Mouse (Mus musculus): ENCODE data around the gene Selenom.

Selenom gene

GRCm38 (mm10) chr11:3510321-3510720, 4.2 kb upstream of the Selenom start:
- in situ Hi-C loops (cut with MboI, MseI): loop anchor here (5.0 kb wide), 1 partner anchor 38 kb away; no protein-coding TSS in a partner anchor

DNA sequence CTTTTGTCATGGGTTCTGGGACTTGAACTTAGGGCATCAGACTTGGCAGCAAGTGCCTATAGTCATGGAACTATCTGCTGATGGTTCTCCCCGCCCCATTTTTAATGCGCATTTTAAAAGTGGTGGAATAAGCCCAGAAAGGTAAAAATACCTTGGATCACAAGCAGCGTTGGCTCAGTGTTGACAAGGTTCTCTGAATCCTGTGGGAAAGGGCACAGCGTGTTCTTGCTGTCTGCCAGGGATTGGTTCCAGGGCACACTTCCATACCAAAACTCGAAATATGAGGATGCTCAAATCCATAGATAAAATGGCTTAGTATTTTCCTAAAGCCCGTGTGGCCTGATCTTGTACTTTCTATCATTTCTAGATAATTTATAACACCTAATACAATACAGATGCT, 1.2 kb upstream of the Selenom start:
- in situ Hi-C loops (cut with MboI, MseI): loop anchor here (5.0 kb wide), 1 partner anchor 41 kb away; no protein-coding TSS in a partner anchor

GRCm38 (mm10) chr11:3515216-3515615, 732 bp downstream of the Selenom start:
- in situ Hi-C loops (cut with MboI, MseI): no loop called here

DNA sequence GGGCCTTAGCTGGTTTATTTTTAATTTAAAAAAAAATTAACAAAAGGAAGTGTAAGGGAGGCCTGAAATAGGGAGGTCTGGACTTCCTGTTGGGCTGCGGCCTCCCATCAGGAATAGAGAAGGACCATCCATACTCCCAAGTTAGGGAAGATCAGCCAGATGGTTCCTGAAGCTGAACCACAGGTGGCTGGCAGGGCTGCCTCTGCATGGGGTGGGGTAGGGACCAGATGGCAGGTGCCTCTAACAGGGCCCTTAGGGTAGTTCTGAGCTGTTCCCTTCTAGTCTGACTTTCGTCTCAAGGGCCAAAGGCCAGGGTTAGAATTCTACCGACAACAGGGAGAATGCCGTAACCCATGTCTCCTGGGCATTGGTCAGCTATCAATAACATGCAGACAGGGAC, 1.2 kb downstream of the Selenom start:
- in situ Hi-C loops (cut with MboI, MseI): no loop called here

DNA sequence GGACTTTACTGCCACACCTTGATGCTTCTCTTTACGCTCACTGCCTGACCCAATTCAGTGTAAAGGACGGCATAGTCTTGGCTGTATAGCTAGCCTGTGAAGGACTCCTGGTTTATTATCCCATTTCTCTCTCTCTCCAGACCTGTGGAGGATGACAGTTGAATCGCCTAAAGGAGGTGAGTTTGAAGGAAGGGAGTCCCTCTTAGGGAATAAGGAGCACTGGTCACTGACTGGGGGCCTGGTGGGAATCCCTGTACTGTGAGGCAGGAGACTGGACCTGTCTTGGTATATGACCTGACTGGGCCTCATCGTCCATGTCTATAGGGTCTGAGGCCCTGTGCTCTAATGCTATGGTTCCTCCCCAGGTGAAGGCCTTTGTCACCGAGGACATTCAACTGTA, 1.6 kb downstream of the Selenom start:
- in situ Hi-C loops (cut with MboI, MseI): no loop called here

DNA sequence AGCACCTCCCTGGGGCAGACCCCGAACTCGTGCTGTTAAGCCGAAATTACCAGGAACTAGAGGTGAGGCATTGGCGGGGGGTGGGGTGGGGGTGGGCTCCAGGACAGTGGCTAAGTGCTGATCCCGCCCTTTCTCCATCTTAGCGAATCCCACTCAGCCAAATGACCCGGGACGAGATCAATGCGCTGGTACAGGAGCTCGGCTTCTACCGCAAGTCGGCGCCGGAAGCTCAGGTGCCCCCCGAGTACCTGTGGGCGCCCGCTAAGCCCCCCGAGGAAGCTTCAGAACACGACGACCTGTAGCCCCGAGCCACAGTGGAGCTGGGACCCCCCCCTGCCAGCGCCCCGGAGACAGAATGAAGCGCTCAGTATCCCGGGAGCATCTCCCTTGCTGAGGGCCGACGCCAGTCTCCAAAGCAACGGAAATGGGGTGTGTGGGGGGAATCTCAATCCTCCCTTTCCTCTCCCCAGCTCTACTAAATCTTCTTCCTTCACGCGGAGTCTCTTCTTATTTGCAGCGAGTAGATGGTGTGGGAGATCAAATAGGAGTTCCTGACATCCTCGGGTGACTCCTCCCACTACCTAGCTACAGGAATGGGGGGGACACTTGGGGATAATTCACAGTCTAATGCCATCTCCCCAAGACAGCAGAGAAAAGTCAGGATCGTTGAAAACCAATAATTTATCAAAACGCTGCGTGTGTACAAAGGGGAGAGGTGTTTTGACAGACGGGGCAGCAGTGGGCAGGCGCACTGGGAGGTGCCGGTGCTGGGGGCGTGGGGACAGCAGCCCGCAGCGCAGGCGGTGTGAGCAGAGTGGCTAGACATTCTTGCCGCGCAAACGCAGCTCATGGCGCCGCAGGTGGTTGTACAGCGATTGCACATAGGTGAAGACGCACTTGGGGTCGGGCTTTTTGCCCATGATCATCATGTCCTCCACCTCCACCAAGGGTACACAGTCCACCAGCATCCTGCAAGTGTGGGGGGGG, 2.7 kb downstream of the Selenom start:
- in situ Hi-C loops (cut with MboI, MseI): no loop called here

DNA sequence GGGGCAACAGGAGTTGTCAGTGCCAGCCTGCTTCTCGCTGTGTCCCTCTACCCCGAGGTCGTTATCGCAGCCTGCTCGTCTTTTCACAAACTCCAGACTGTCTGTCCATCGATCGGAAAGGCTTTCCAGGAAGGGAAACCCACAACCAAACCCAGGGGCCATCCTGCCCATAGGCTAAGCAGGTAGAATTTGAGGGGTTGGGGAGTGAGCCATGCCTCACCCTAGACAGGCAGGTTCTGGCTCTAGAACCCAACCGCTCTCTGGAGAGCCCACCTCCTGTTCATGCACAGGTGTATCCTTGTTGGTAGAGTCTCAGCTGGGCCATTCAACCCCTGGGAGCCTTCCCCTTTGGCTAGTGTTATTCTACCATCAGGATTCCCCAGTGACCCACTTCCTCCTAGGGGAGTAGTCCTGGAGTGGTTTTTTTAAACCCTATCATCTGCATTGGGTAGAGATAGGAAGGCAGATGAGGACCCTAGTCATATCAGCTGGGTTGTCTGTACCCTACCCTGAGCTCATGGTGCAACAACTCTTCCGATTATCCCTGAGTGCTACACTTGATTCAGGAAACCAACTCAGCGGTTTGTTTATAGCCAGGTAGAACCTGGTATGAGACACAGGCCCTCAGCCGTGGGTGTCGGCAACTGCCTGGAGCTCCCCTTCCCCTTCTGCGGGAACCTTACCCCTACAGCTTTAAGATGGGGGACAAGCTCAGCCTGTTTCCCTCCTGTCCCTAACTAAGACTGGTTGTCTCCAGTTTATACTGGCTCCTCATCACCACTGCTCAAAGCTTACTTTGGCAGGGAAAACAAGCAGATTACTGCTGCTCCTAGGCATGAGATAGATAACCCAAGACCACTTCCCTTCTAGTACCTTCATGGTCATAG, 3.6 kb downstream of the Selenom start:
- in situ Hi-C loops (cut with MboI, MseI): no loop called here

GRCm38 (mm10) chr11:3519051-3519726, 4.7 kb downstream of the Selenom start:
- in situ Hi-C loops (cut with MboI, MseI): no loop called here

DNA sequence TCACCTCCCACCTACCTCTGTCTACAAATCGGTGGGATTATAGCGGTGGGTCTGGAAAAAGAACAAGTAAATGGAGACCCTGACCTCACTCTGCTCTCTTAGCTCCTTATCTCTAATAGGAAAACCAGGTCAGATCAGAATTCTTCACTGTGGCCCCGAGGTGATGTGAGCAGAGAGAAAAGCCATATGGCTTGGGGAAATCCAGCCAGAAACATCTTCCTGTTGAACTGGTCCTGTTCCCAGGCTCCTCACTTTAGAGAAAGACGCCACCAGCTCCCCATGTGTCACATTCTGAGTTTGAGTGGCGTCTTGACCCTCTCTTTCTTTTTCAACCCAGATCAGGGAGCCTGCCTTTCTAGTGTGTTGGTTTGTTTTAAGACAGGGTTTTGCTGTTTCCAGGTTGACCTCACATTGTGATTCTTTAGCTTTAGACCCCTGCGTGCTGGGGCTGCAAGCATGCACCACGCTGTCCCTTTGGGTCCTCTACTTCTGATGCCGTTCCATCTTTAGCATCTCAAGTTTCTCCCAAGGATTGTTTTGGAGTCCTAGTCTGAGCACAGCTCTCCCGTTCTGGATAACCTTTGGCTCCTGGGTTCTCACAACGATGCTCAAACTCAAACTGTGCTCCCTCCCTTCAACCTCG, 5.4 kb downstream of the Selenom start:
- in situ Hi-C loops (cut with MboI, MseI): no loop called here

- in situ Hi-C loops (cut with MboI, MseI): no loop called here
These were observed 6.4 kb downstream of the Selenom start for GRCm38 (mm10) chr11:3520919-3521318.

DNA sequence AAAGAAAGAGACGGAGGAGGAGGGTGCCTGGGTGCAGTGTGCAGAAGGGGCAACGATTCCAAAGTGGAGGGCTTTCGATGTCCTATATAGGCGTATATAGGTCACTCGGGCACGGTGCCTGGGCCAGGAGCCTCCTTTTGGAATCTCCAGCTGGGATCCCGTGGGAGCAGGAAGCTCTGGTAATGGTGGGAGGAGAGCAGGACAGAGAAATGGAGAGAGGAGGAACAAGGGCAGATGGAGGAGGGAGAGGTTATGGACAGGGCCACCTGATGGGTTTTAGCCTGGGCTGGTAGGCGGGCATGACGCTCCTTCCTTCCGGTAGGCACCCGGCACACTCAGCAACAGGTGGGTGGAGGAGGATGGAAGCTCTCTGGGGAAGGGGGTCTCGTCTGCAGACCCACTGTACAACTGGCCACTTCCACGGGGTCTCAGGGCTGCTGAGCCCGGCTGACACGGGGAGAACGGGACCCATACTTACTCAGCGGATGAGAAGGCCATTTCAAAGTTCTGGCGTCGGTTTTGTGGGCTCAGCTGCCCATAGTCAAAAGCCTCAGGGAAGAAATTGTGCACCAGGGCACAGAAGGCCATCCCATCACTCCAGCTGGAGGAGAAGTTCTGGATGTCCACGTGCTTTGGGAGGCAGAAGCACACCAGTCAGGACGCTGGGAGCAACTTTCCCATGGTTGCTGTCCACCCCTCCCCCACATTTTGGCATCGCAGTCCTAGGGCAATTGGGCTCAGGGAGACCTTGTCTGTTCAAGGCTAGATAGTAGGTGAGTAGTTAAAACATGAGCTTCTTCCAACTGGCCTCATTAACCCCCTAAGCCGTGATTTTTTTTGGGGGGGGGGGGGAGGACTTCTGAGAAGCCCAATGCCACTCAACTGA, 7.1 kb downstream of the Selenom start:
- in situ Hi-C loops (cut with MboI, MseI): no loop called here

- in situ Hi-C loops (cut with MboI, MseI): no loop called here
These were observed 8.0 kb downstream of the Selenom start for GRCm38 (mm10) chr11:3522285-3523000.

GRCm38 (mm10) chr11:3523840-3524582, 9.5 kb downstream of the Selenom start:
- in situ Hi-C loops (cut with MboI, MseI): no loop called here

- in situ Hi-C loops (cut with MboI, MseI): no loop called here
These were observed 11.1 kb downstream of the Selenom start for GRCm38 (mm10) chr11:3525560-3525959.

DNA sequence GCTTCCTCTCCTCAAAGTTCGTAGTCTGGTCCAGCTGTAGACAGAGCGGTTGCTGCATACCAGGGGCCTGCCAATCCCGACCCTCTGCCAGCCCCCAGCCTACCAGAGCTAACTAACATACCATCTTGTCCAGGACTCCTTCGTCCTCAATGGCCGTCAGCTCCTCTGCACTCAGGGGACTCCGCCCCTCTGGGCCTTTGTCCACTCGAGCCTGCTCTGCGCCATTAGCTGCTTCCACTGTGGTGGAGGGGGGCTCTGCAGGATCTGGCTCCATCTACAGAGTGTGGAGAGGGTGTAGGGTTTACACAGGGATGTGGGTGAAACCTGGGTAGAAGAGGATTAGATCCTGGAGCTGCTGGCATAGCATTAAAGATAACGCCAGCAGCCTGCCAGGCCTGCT, 11.7 kb downstream of the Selenom start:
- in situ Hi-C loops (cut with MboI, MseI): no loop called here

GRCm38 (mm10) chr11:3526979-3527738, 12.7 kb downstream of the Selenom start:
- in situ Hi-C loops (cut with MboI, MseI): no loop called here

DNA sequence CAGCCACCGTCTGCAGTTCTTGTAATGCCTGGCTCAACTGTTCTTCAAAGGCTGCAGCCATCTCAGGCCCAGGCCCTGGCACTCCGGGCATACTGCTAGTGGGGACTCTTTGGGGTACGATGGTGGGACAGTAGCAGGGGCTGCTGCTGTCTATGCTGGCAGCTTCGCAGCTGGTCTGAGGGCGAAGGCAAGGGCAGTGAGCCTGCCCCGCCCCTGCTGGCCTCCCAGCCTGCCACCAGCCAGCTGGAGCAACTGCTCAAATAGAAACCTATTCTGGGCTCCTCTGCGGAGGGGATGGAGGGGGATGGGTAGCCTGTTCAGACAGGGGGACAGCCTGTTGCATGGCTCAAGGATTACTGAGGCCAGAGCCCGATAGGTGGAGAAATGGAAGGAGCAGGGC, 13.3 kb downstream of the Selenom start:
- in situ Hi-C loops (cut with MboI, MseI): no loop called here

- in situ Hi-C loops (cut with MboI, MseI): no loop called here
These were observed 13.7 kb downstream of the Selenom start for GRCm38 (mm10) chr11:3528208-3528607.
